Mouse (Mus musculus) liver, postnatal 0 days (tissue): Measurements from ENCODE around the gene Atp1a2. TPM values are rescaled to one million over a fixed set of nuclear protein-coding genes. Genes with fewer than 3 reads are reported as not detected.

Source experiments
- ATAC-seq: fragments of 200-750 bp; cut with Nextera tagmentation; 2 replicates; pipeline ENCODE4 v1.8.0; 2017; ENCODE audit warnings: mild to moderate bottlenecking, moderate library complexity
- DNase-seq: peaks from one replicate; pipeline ENCODE4 v3.0.0-alpha.2; 2016
- H3K27ac ChIP-seq: fragments of 300-500 bp; sonication (generic); 2 replicates; pipeline ENCODE4 v1.5.1; 2014; ENCODE audit warnings: antibody characterized with exemption, moderate library complexity, mild to moderate bottlenecking, low read depth
- H3K27me3 ChIP-seq: fragments of 300-500 bp; sonication (generic); 2 replicates; pipeline ENCODE4 v1.6.1; 2014; ENCODE audit warnings: low read length, control low read depth, mixed read lengths; ENCODE audit not compliant: insufficient read depth
- H3K36me3 ChIP-seq: fragments of 300-500 bp; sonication (generic); replicated peaks from 2 replicates; pipeline ENCODE4 v1.6.1; 2014; ENCODE audit warnings: mild to moderate bottlenecking, control low read depth, low read length, moderate library complexity, mixed read lengths; ENCODE audit not compliant: insufficient read depth
- H3K4me1 ChIP-seq: fragments of 300-500 bp; sonication (generic); 2 replicates; pipeline ENCODE4 v1.6.1; 2014; ENCODE audit warnings: antibody characterized with exemption, mild to moderate bottlenecking, control low read depth; ENCODE audit not compliant: insufficient read depth
- H3K4me2 ChIP-seq: fragments of 300-500 bp; sonication (generic); 2 replicates; pipeline ENCODE4 v1.6.1; 2014; ENCODE audit warnings: low read depth, mild to moderate bottlenecking, low read length, moderate library complexity, mixed read lengths
- H3K4me3 ChIP-seq: fragments of 300-500 bp; sonication (generic); 2 replicates; pipeline ENCODE4 v1.5.1; 2014; ENCODE audit warnings: low read depth, low read length
- H3K9ac ChIP-seq: fragments of 300-500 bp; sonication (generic); replicated peaks from 2 replicates; pipeline ENCODE4 v1.6.1; 2014; ENCODE audit warnings: mild to moderate bottlenecking, moderate library complexity
- H3K9me3 ChIP-seq: fragments of 300-500 bp; sonication (generic); 2 replicates; pipeline ENCODE4 v1.6.1; 2016; ENCODE audit warnings: mild to moderate bottlenecking, control low read depth, low read length, mixed read lengths
- CTCF ChIP-seq: sonication (generic); IDR thresholded peaks from 2 replicates; pipeline ENCODE4 v1.5.1; 2016; ENCODE audit warnings: antibody characterized with exemption, low read depth
- EP300 ChIP-seq: IDR thresholded peaks from 2 replicates; pipeline ENCODE4 v1.6.1; 2016; ENCODE audit warnings: antibody characterized with exemption, low read depth, mild to moderate bottlenecking
- WGBS: fragments of 180-500 bp; shearing (Covaris S2); extraction: QIAGEN DNeasy Blood & Tissue Kit; methylation state at CpG from one replicate; pipeline ENCODE4 v1.1.7; 2014; ENCODE audit not compliant: insufficient replicate concordance; 5-methylcytosine and 5-hydroxymethylcytosine counted together
- polyA plus RNA-seq: library from polyadenylated mRNA; unstranded; fragments of >200 nt; fragmentation: Nextera tagmentation; extraction: Ambion mirVana; gene quantifications from 2 replicates; pipeline ENCODE4 v1.2.1, GENCODE M21; 2015

The Atp1a2 gene
- 0.29 and 1.4 TPM in 2 replicates for polyA plus RNA-seq

DNA sequence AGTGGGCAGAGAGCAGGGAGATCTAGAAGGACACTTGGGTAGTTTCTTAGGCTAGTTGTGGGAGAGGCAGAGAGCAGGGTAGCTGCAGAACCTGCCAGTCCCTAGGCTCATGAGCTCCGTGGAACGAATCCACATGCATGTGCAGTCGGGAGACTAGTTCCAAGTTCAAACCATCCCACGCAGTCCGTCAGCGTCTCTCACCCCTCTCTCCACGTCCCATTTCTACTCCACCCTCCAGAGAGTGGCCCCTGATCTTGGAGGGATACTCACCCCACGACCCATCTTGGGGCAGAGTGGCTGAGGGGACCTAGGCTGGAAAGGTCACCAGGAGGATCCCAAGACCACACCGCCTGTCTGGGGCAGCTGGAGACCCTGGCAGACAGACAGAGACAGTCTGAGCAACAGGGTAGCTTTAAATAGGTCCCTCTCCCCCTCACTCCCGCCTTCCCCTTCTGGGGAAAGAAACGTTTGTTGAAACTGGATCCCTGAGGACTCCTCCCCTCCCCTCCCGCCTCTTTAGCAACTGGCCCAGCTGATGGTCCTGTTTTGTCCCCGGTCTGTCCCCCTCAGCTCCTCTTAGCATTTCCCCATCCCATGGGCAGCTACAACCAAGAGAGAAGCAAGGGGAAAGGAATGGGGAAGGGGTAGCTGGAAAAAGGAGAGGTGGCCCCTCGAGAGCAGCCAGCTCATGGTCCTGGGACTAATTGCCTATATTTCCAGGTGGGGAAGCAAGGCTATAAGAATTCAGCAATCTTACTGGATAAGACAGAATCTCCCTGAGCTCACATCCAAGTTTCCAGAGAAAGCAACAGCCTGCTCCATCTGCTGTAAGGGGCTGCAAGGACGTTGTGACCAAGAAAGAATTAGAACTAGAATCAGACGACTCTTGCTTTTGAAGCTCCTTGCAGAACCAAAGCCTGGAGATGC, at the start of gene Atp1a2:
Gene Atp1a2, minus strand, starts transcription at position 454 of the 927 bp plus-strand sequence.
- Histone ChIP-seq H3K27me3 (no peaks in the 10 kb centered on the region), H3K4me2 (no peak within 1 kb of the TSS), H3K9me3 (no peaks in the 10 kb centered on the region), H3K4me3 (no peak within 1 kb of the TSS), H3K4me1 (peaks cover 12% of the 10 kb centered on the region), H3K9ac (no peak within 1 kb of the TSS), H3K36me3 (no peaks in the 10 kb centered on the region), H3K27ac (no peak within 1 kb of the TSS)
- TF ChIP-seq CTCF (no peak), EP300 (no peak)
- 26% methylated on average over 16 of the region's 16 CpGs for WGBS
- DNase-seq (no peak), ATAC-seq (no peak)

DNA sequence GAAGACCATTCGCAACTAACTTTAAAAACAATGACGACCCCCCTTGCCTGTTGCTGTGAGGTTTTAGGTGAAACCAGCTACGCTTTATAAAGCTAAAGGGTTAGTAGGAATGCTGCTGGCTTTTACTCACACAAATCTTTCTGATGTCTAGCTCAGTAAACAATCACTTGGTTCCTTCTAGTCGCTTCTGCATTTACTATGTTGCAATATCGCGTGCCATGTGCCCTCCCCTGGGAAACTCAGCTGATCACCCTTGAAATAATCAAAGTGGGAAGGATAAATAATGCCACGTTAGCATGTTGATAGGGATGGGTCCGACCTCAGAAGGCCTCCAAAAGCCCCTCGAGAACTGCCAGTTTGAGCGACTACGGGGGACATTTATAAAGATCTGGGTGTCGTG, 49.5 kb upstream of the Atp1a2 start:
- no peak for TF ChIP-seq CTCF
- TF ChIP-seq EP300: no peak
- no peaks in the 10 kb centered on the region for H3K9me3 ChIP-seq
- H3K4me1 ChIP-seq: peaks cover 22% of the 10 kb centered on the region
- DNase-seq (no peak), ATAC-seq (no peak)
- peaks cover 12% of the 10 kb centered on the region for H3K27me3 ChIP-seq
- H3K4me3 ChIP-seq: no peak overlapping the region
- no peaks in the 10 kb centered on the region for H3K36me3 ChIP-seq
- 62% methylated on average over 12 of the region's 12 CpGs for WGBS
- H3K4me2 ChIP-seq: no peak overlapping the region
- H3K9ac ChIP-seq: no peak overlapping the region
- H3K27ac ChIP-seq: 0 out of 2 replicates have a peak overlapping the region, but pooled peaks have one; percentile 19

DNA sequence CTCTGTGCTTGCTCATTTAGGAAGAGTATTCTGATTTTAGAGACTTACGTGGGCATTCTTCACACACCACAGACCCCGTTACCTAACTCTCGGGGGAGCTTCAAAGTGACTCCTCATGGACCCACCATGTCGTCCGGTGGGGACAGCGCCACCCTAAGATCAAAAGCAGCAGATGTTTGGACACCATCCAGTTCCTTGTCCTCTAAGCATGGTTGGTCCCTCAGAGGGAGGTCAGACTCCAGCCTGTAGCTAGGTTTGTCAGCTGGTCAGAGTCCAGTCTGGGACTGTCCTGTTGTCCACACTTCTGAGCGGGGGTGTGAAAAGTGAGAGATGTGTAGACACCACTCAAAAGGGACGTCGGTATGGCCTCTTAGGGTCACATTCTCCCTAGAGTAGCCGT, 48.8 kb upstream of the Atp1a2 start:
- no peaks in the 10 kb centered on the region for H3K9me3 ChIP-seq
- peaks cover 16% of the 10 kb centered on the region for H3K27me3 ChIP-seq
- ATAC-seq (peak; percentile 82), DNase-seq (peak; percentile 33)
- H3K4me1 ChIP-seq: peaks cover 22% of the 10 kb centered on the region
- H3K4me2 ChIP-seq: no peak overlapping the region
- H3K36me3 ChIP-seq: no peaks in the 10 kb centered on the region
- 0 out of 2 replicates have a peak overlapping the region, but pooled peaks have one; percentile 30 for H3K27ac ChIP-seq
- no peak overlapping the region for H3K4me3 ChIP-seq
- no peak overlapping the region for H3K9ac ChIP-seq
- 69% methylated on average over 10 of the region's 10 CpGs for WGBS
- peak; percentile 24 for TF ChIP-seq CTCF
- TF ChIP-seq EP300: no peak

DNA sequence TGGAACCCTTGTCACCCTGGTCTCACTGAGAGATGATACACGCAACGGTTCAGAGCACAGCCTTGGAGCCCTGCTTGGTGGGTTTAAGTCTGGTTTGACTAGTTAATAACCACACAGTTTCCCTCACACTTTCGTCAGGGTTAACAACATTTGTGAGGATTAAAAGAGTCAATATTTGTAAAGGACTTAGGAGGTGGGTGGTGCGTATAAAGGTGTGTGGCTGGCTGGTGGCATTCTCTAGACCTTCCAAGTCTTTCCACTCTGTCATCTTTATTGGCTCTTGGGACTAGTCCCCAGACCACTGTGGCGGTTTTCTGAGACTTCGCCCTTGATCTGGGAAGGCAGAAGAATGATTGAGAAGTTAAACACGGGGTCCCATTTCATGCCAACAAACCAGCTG, 47.0 kb upstream of the Atp1a2 start:
- DNase-seq: no peak
- TF ChIP-seq CTCF (no peak), EP300 (no peak)
- Histone ChIP-seq H3K4me3 (no peak overlapping the region), H3K27me3 (peaks cover 30% of the 10 kb centered on the region), H3K36me3 (no peaks in the 10 kb centered on the region), H3K4me2 (no peak overlapping the region), H3K4me1 (peaks cover 28% of the 10 kb centered on the region), H3K9me3 (no peaks in the 10 kb centered on the region), H3K27ac (no peak overlapping the region), H3K9ac (no peak overlapping the region)
- 65% methylated on average over 7 of the region's 7 CpGs for WGBS
- ATAC-seq: no peak

GRCm38 (mm10) chr1:172343914-172344313, 46.0 kb upstream of the Atp1a2 start:
- Histone ChIP-seq H3K4me1 (peaks cover 28% of the 10 kb centered on the region), H3K4me3 (no peak overlapping the region), H3K27ac (no peak overlapping the region), H3K36me3 (no peaks in the 10 kb centered on the region), H3K9ac (no peak overlapping the region), H3K4me2 (no peak overlapping the region), H3K9me3 (no peaks in the 10 kb centered on the region), H3K27me3 (peaks cover 37% of the 10 kb centered on the region)
- TF ChIP-seq EP300: no peak
- no peak for TF ChIP-seq CTCF
- DNase-seq (no peak), ATAC-seq (no peak)
- WGBS: 49% methylated on average over 3 of the region's 3 CpGs

GRCm38 (mm10) chr1:172342729-172343128, 44.9 kb upstream of the Atp1a2 start:
- no peaks in the 10 kb centered on the region for H3K9me3 ChIP-seq
- TF ChIP-seq CTCF: no peak
- no peak for TF ChIP-seq EP300
- no peak overlapping the region for H3K4me3 ChIP-seq
- H3K4me1 ChIP-seq: peaks cover 28% of the 10 kb centered on the region
- no peak overlapping the region for H3K27ac ChIP-seq
- no peak overlapping the region for H3K9ac ChIP-seq
- H3K4me2 ChIP-seq: no peak overlapping the region
- no peaks in the 10 kb centered on the region for H3K36me3 ChIP-seq
- DNase-seq: no peak
- 78% methylated on average over 3 of the region's 3 CpGs for WGBS
- H3K27me3 ChIP-seq: peaks cover 45% of the 10 kb centered on the region
- ATAC-seq: no peak
